Mouse (Mus musculus): ENCODE measurements around the gene Apex2. TPM values are rescaled to one million over a fixed set of nuclear protein-coding genes. Genes with fewer than 3 reads are reported as not detected.
"Not testable (repeated sequence)": the region's sequence is repeated elsewhere in the genome, so short reads cannot be mapped to it uniquely, and the experiment has no call there.

Apex2 gene
- polyA plus RNA-seq, 1 experiment from 2014 or later, result 17.2 TPM

DNA sequence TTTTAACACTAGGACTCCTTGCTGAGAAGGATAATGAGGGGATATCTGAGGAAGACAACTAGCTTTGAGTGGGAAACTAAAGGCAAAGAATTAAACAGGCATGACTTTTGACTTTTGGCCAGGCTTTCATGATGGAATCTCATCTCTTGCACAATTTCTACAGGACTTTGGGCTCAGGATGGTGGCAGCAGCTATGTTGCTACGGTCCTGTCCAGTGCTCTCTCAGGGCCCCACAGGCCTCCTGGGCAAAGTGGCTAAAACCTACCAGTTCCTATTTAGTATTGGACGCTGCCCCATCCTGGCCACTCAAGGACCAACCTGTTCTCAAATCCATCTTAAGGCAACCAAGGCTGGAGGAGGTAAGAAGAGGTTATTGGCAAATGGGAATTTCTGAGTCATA is 37.7 kb downstream of the Apex2 start:
- Histone ChIP-seq H3K4me2 (no peak overlapping the region), H3K4me3 (replicated peaks) (no peak overlapping the region), H3K9me3 (replicated peaks) (no peaks in the 10 kb centered on the region), H3K27me3 (replicated peaks) (peaks cover 4% of the 10 kb centered on the region; the same call in 1 of the 2 replicates), H3K27ac (replicated peaks) (no peak overlapping the region), H3K9ac (replicated peaks) (no peak overlapping the region), H3K36me3 (no peaks in the 10 kb centered on the region), H3K4me1 (no peaks in the 10 kb centered on the region)
- no peak for ATAC-seq (ENCODE audit: low FRiP score)
- 90% methylated on average over 2 of the region's 2 CpGs for WGBS

GRCm38 (mm10) chrX:150549639-150550038 is 40.0 kb downstream of the Apex2 start:
- Histone ChIP-seq H3K36me3 (no peaks in the 10 kb centered on the region), H3K27me3 (replicated peaks) (peaks cover 4% of the 10 kb centered on the region; the same call in 1 of the 2 replicates), H3K4me1 (no peaks in the 10 kb centered on the region), H3K4me3 (replicated peaks) (no peak overlapping the region), H3K9ac (replicated peaks) (no peak overlapping the region), H3K4me2 (no peak overlapping the region), H3K9me3 (replicated peaks) (no peaks in the 10 kb centered on the region), H3K27ac (replicated peaks) (no peak overlapping the region)
- ATAC-seq (ENCODE audit: low FRiP score), result no peak
- WGBS, result 98% methylated on average over 3 of the region's 3 CpGs

- H3K9ac ChIP-seq (replicated peaks), result no peak within 1 kb of the TSS
- 38% methylated on average over 5 of the region's 5 CpGs for WGBS
- no peaks in the 10 kb centered on the region for H3K9me3 ChIP-seq (replicated peaks)
- no peak within 1 kb of the TSS for H3K27ac ChIP-seq (replicated peaks)
- H3K4me1 ChIP-seq, result no peaks in the 10 kb centered on the region
- H3K4me3 ChIP-seq (replicated peaks), result no peak within 1 kb of the TSS
- no peak for ATAC-seq (ENCODE audit: low FRiP score)
- H3K27me3 ChIP-seq (replicated peaks), result peaks cover 4% of the 10 kb centered on the region; the same call in 1 of the 2 replicates
- no peaks in the 10 kb centered on the region for H3K36me3 ChIP-seq
- no peak within 1 kb of the TSS for H3K4me2 ChIP-seq
Measured at GRCm38 (mm10) chrX:150547239-150547638, 42.4 kb downstream of the Apex2 start, which contains the start of gene Alas2. Gene Alas2, plus strand, starts transcription at chrX:150547375.

DNA sequence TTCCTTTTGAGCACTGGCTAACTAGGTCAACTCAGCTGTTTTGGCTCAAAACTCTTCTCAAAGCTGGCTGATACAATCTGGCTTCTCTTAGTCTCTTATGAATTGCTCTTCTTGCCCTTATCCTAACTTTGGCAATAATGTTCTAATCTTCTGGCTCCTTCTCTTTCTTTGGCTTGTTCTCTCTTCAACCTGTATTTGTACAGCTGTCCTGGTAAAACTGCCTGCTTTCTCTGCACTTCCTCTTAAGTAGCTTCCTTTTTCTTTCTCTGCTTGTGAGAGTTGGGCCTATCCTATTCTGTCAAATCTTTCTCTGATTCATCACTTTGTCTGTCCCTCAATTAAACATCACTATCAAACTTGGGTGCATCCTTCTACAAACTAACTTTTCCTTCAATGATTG is 48.0 kb downstream of the Apex2 start:
- no peak overlapping the region for H3K4me3 ChIP-seq (replicated peaks)
- no peaks in the 10 kb centered on the region for H3K9me3 ChIP-seq (replicated peaks)
- H3K36me3 ChIP-seq, result no peaks in the 10 kb centered on the region
- no peak overlapping the region for H3K27ac ChIP-seq (replicated peaks)
- no peak overlapping the region for H3K9ac ChIP-seq (replicated peaks)
- no peaks in the 10 kb centered on the region for H3K27me3 ChIP-seq (replicated peaks)
- H3K4me1 ChIP-seq, result no peaks in the 10 kb centered on the region
- no peak for ATAC-seq (ENCODE audit: low FRiP score)
- no peak overlapping the region for H3K4me2 ChIP-seq

DNA sequence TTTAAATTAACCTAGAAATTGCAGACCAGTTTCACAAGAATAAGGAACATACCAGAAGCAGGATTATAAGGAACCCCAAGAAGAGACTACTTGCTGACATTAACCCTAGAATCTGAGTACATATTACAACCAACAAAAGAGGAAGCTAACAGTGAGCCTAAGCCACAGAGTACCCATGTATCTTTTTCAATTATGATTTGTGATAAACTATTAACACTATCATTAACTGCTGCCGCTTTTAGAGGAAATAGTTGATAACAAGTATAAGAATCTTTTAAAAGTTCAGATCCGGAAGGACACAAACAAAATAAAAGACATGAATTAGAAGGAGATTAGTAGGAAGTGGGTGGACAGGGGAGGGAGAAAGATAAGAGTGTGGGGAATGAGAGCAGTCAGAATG is 49.6 kb downstream of the Apex2 start:
- ATAC-seq (ENCODE audit: low FRiP score), result no peak

GRCm38 (mm10) chrX:150516477-150516876 is 73.2 kb downstream of the Apex2 start:
- no peaks in the 10 kb centered on the region for H3K4me1 ChIP-seq
- H3K9me3 ChIP-seq (replicated peaks), result no peaks in the 10 kb centered on the region
- no peaks in the 10 kb centered on the region for H3K27me3 ChIP-seq (replicated peaks)
- no peak for ATAC-seq (ENCODE audit: low FRiP score)
- no peak overlapping the region for H3K4me2 ChIP-seq
- no peak overlapping the region for H3K27ac ChIP-seq (replicated peaks)
- H3K4me3 ChIP-seq (replicated peaks), result no peak overlapping the region
- 93% methylated on average over 1 of the region's 1 CpGs for WGBS
- H3K36me3 ChIP-seq, result no peaks in the 10 kb centered on the region
- no peak overlapping the region for H3K9ac ChIP-seq (replicated peaks)

More for the DNA sequence above, 49.6 kb downstream of the Apex2 start:
- Histone ChIP-seq H3K4me2 (no peak overlapping the region), H3K4me3 (replicated peaks) (no peak overlapping the region), H3K27ac (replicated peaks) (no peak overlapping the region), H3K9ac (replicated peaks) (no peak overlapping the region), H3K27me3 (replicated peaks) (no peaks in the 10 kb centered on the region), H3K9me3 (replicated peaks) (no peaks in the 10 kb centered on the region), H3K4me1 (no peaks in the 10 kb centered on the region), H3K36me3 (no peaks in the 10 kb centered on the region)
- 96% methylated on average over 2 of the region's 2 CpGs for WGBS

- ATAC-seq (ENCODE audit: low FRiP score), result no peak
- H3K9me3 ChIP-seq (replicated peaks), result no peaks in the 10 kb centered on the region
- H3K4me1 ChIP-seq, result no peaks in the 10 kb centered on the region
- H3K27me3 ChIP-seq (replicated peaks), result no peaks in the 10 kb centered on the region
- H3K36me3 ChIP-seq, result no peaks in the 10 kb centered on the region
- no peak overlapping the region for H3K27ac ChIP-seq (replicated peaks)
- H3K9ac ChIP-seq (replicated peaks), result no peak overlapping the region
- H3K4me3 ChIP-seq (replicated peaks), result no peak overlapping the region
- no peak overlapping the region for H3K4me2 ChIP-seq
Measured at GRCm38 (mm10) chrX:150516015-150516414, 73.7 kb downstream of the Apex2 start.

GRCm38 (mm10) chrX:150514127-150514526 is 75.5 kb downstream of the Apex2 start:
- Histone ChIP-seq H3K9ac (replicated peaks) (no peak overlapping the region), H3K27ac (replicated peaks) (no peak overlapping the region), H3K36me3 (no peaks in the 10 kb centered on the region), H3K27me3 (replicated peaks) (no peaks in the 10 kb centered on the region), H3K4me3 (replicated peaks) (no peak overlapping the region), H3K4me1 (no peaks in the 10 kb centered on the region), H3K9me3 (replicated peaks) (no peaks in the 10 kb centered on the region), H3K4me2 (no peak overlapping the region)
- no peak for ATAC-seq (ENCODE audit: low FRiP score)
- 70% methylated on average over 1 of the region's 1 CpGs for WGBS

- no peak for ATAC-seq (ENCODE audit: low FRiP score)
- Histone ChIP-seq H3K9ac (replicated peaks) (no peak overlapping the region), H3K4me2 (no peak overlapping the region), H3K27me3 (replicated peaks) (no peaks in the 10 kb centered on the region), H3K4me1 (no peaks in the 10 kb centered on the region), H3K4me3 (replicated peaks) (no peak overlapping the region), H3K27ac (replicated peaks) (no peak overlapping the region), H3K36me3 (0 out of 2 replicates have a peak, but pooled peaks cover 2% of the 10 kb centered on the region), H3K9me3 (replicated peaks) (no peaks in the 10 kb centered on the region)
- WGBS, result 83% methylated on average over 6 of the region's 6 CpGs
Measured at GRCm38 (mm10) chrX:150511274-150511673, 78.4 kb downstream of the Apex2 start.

- Histone ChIP-seq H3K27me3 (replicated peaks) (no peaks in the 10 kb centered on the region), H3K36me3 (0 out of 2 replicates have a peak, but pooled peaks cover 2% of the 10 kb centered on the region), H3K9me3 (replicated peaks) (no peaks in the 10 kb centered on the region), H3K4me1 (no peaks in the 10 kb centered on the region), H3K4me3 (replicated peaks) (no peak overlapping the region), H3K9ac (replicated peaks) (no peak overlapping the region), H3K4me2 (no peak overlapping the region), H3K27ac (replicated peaks) (no peak overlapping the region)
- peak; percentile 70; the same call in 1 of the 2 replicates for ATAC-seq (ENCODE audit: low FRiP score)
- 45% methylated on average over 4 of the region's 4 CpGs for WGBS
Measured at GRCm38 (mm10) chrX:150510631-150511030, 79.0 kb downstream of the Apex2 start.

GRCm38 (mm10) chrX:150508696-150509095 is 81.0 kb downstream of the Apex2 start:
- Histone ChIP-seq H3K9ac (replicated peaks) (no peak overlapping the region), H3K27me3 (replicated peaks) (no peaks in the 10 kb centered on the region), H3K4me2 (no peak overlapping the region), H3K9me3 (replicated peaks) (no peaks in the 10 kb centered on the region), H3K36me3 (0 out of 2 replicates have a peak, but pooled peaks cover 2% of the 10 kb centered on the region), H3K4me3 (replicated peaks) (no peak overlapping the region), H3K4me1 (no peaks in the 10 kb centered on the region), H3K27ac (replicated peaks) (0 out of 2 replicates have a peak overlapping the region, but pooled peaks have one; percentile 37)
- ATAC-seq (ENCODE audit: low FRiP score), result peak; percentile 78
- 68% methylated on average over 6 of the region's 6 CpGs for WGBS

GRCm38 (mm10) chrX:150487811-150488210 is 101.9 kb downstream of the Apex2 start:
- H3K27me3 ChIP-seq (replicated peaks); ATAC-seq (ENCODE audit: low FRiP score); H3K9ac ChIP-seq (replicated peaks); H3K36me3 ChIP-seq; H3K4me1 ChIP-seq; H3K27ac ChIP-seq (replicated peaks); H3K9me3 ChIP-seq (replicated peaks); H3K4me2 ChIP-seq; H3K4me3 ChIP-seq (replicated peaks): not testable (repeated sequence)
- WGBS, result 72% methylated on average over 5 of the region's 10 CpGs

Measured in neural tube, embryonic 15.5 days (tissue).